Mouse (Mus musculus): ENCODE data around the gene Gdpd3.
"Not testable (repeated sequence)": the region's sequence is repeated elsewhere in the genome, so short reads cannot be mapped to it uniquely, and the experiment has no call there.

Gdpd3 gene

DNA sequence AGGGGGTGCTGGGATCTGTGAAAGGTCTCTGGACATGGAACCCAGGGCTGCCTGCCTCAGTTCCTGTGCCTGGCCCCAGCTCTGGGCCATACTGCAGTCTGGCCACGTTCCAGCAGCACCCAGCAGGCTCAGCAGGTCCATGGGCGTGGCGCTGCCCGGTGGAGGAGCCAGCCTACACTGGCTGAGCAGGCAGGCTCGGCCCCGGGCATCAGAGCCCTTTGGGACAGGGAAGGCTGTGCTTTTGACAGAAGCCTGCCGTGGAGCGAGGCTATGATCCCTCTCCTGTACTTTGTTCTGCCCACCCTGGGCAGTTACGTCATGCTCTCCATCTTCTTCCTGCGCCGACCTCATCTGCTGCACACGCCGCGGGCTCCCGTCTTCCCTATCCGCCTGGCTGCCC is at the start of gene Gdpd3:
Gene Gdpd3, plus strand, starts transcription at position 134 of the 400 bp plus-strand sequence.
- peak; percentile 55 to 65 for DNase-seq (ENCODE audit: low spot score in 2 of 2)

DNA sequence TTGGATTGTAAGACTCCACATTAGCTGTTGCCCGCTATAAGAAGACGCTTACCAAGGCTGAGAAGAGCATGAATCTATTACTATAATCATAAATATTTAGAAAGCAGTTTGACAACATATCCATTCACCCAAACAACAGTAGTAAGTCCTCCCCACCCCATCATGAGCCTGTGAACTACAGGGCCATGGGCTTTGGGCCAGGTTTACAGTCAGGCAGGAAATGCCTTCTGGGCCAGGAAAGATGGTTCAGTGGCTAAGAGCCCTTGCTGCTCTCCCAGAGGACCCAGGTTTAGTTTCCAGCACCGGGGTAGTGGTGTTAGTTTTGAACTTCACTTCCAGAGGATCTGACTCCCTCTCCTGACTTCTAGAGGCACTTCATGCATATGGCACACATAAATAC is 48.6 kb upstream of the Gdpd3 start:
- DNase-seq (ENCODE audit: low spot score in 2 of 2), result no peak

DNA sequence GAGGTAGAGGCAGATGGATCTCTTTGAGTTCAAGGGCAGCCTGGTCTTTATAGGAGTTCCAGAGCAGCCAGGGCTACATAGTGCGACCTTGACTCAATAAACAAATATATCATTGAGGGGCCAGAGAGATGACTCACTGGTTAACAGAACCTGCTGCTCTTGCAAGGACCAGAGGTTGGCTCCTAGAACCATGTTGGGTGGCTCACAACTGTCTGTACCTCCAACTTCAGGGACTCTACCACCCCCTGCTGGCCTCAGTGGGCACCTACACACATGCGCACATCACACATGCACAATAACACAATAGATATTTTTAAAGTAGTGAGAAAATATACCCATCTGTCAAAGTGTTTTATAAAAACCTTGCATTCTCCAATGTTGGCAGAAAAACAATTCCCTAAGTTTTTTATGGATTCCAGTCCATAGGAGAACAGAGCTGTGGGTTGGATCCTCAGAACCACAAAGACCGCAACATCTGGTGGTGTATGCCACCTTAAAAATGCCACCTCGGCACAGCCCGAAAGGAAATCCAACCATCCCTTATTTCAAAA is 47.3 kb upstream of the Gdpd3 start:
- no peak for DNase-seq (ENCODE audit: low spot score in 2 of 2)

DNA sequence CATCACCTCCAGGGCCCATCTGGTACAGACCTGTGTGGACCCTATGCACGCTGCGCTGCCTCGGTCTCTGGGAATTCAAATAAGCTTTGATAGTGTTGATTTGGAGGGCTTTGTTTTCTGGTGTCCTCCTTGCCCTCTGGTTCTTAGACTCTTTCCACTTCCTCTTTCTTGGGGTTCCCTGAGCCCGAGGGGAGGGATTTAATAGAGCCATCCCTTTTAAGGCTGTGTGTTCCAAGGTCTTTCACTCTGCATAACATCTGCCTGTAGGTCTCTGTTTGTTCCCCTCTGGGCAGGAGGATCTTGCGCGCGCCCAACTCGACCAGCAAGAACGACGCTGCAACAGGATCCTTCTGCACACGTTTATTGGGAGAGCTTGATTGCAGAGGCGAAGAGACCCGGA is 44.5 kb upstream of the Gdpd3 start:
- no peak for DNase-seq (ENCODE audit: low spot score in 2 of 2)

DNA sequence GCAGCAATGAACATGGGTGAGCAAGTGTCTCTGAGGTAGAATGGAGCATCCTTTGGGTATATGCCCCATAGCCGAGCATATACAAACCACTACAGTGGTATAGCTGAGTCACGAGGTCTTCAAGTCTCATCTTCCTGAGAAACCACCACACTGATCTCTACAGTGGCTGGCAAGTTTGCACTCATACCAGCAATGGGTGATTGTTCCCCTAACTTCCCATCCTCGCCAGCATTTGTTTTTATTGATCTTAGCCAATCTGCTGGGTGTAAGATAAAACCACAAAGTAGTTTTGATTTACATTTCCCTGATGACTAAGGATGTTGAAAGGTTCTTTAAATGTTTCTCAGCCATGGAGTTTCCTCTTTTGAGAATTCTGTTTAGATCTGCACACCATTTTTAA is 41.1 kb upstream of the Gdpd3 start:
- no peak for DNase-seq (ENCODE audit: low spot score in 2 of 2)

DNA sequence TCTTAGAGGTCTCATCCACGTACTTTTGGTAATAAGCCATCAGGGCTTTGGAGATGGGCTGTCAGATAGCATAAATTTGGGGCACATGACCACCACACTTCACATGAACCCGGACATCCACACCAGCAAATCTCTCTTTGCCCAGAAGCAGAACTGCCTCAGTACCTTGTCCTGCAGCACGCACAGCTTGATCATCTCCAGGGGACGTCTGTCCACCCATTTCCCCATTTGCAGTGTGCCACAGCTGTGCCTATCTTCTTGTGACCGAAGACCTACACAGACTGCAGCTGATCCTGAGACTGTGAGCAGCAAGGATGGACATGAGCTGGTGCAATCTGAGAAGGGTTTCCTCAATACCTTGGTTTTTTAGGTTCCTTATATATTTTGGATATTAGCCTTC is 40.5 kb upstream of the Gdpd3 start:
- DNase-seq (ENCODE audit: low spot score in 2 of 2), result no peak

DNA sequence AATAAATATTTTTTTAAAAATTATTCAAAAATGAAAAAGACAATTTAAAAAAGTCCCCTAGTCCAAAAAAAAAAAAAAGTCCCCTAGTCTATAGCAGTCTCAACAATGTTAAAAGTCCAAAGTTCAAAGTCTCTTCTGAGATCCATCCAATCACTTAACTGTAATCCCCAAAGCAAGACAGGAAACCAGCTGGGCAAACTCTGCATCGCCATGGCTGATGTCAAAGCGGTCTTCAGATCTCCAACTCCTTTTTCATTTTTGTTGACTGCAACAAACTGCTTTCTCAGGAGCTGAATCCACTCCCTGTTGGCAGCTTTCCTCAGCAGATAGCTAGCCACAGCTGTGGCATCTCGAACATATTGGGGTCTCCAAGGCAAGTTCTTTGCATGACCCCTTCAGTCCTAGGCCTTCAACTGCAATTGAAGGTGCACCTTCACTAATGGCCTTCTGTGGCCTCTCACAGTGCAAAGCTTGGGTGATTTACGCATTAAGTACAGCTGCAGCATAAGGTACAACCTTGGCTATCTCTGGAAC is 35.8 kb upstream of the Gdpd3 start:
- not testable (repeated sequence) for DNase-seq (ENCODE audit: low spot score in 2 of 2)

DNA sequence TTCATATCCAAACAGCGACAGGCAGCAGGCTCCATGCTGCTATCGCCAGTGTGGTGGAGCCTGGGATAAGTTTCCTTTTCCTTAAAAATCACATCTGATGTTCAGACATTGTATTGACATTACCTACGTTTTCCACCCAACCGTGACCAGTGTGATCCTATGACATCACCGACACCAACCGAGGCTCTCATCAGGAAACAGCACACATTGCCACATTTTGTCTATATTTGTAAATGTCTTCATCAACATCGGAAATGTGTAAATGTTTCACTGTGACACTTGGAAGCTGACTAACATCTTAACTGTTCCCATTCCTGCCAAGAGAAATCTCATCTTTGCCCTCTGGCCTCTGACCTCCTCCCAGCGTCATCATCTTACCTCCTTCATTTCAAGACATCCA is 30.0 kb upstream of the Gdpd3 start:
- no peak for DNase-seq (ENCODE audit: low spot score in 2 of 2)

DNA sequence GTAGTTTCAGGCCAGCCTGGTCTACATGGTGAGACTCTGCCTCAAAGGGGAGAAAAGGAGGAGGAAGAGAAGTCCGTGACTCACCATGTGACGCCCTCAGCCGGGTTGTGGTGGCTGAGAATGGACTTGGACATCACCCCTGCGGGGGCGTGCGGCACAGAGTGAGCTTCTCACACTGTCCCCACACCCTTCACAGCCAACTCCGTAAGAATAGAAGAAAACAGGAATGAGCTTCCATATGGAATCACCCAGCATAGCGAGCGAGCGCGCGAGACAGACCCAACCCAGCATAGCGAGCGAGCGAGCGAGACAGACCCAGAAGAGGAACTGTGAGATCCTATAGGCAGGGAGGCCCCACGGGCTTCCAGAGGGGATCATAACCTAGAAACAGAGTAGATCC is 26.6 kb upstream of the Gdpd3 start:
- no peak for DNase-seq (ENCODE audit: low spot score in 2 of 2)

DNA sequence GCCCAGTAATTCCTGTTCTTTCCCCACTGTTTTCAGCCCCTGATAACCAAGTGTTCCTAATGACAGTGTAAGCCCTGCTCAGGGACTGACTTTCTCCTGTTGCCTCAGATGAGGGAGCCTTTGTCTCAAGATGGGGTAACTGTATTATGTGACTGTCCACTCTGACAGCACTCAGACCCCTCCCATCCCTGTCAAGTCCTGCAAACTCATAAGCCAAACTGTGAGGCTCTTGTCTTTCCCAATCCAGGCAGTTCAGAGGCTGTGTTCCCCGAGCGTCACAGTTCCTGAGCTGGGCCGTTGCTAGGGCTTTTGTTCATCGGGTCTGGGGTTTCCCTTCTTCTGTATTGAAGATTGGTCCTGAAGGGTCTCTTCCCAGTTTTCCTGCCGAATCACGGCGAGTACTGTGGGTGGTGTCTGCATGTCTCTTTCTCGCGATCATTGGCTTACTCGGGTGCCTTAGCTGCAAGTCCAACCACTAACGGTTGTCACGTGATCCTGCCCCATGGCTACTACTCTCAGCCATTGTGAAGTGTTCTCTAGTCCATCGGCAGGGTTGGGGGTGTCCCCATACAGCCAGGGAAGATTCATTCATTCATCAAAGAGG is 25.9 kb upstream of the Gdpd3 start:
- DNase-seq (ENCODE audit: low spot score in 2 of 2), result no peak

DNA sequence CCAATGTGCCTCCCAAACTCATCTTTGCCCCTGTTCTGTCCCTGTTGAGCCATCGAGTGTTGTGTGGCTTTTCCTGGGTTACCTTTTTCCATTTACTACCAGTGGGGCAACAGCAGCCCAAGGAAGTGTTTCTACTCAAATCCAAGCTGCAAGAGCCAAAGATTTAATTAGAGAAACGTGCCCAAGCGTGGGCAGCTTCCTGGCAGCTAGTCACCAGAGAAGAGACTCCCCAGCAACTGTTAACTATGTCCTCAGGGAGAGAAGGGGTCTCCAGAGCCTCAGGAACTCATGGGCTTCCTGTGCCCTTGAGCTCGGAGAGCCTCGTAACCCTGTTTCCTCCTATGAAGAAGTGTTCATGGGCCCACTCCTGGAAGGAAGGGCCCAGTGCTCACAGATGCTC is 25.2 kb upstream of the Gdpd3 start:
- DNase-seq (ENCODE audit: low spot score in 2 of 2), result no peak

DNA sequence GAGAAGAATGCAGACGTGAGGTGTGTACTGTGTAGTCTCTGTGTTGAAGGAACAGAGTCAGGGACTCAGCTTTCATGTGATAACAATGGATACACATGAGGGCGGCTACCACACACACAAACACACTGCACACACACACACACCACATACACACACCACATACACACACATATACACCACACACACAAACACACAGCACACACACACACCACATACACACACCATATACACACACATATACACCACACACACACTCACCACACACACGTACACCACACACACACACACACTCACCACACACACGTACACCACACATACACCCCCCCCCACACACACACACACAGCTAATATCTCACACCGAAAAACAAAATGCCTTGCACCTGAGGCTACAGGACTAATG is 24.7 kb upstream of the Gdpd3 start:
- no peak for DNase-seq (ENCODE audit: low spot score in 2 of 2)

DNA sequence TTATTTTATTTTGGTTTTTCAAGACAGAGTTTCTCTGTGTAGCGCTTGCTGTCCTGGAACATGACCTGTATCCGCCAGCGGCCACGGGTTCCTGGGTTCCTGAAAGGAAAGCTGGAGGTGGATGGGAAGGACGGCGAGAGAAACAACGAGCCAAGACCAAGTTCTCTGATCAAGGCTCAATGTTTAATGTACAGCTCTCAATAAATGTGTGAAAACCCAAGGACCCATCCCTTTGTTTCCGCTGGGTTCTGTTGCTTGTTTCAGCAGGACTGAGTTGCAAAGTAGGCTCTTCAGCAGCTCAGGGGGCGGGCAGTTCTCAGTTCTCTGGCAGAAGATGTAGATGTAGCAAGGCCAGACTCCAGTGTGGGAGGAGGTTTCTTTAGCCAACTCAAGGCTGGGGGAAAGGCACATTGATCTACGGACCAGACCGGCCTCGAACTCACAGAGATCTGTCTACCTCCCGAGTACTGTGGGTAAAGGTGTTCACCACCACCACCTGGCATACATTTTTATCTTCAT is 24.1 kb upstream of the Gdpd3 start:
- no peak for DNase-seq (ENCODE audit: low spot score in 2 of 2)

DNA sequence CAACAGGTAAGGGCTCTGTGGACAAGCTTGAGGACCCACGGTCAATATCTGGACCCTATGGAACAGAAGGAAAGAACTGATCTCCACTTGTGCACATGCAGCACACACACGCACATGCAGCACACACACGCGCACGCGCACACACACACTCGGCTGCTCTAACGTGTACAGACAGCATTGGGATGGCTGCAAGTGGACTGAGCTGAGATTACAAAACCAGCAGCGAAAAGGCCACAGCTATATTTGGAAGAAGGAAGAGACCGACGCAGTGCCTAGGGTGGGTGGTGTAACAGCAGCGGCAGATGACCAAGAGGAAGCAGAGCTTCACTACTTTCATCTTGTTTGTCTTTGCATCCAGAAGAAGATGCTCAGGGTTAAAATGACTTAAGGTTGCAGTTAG is 20.1 kb upstream of the Gdpd3 start:
- DNase-seq (ENCODE audit: low spot score in 2 of 2), result no peak

DNA sequence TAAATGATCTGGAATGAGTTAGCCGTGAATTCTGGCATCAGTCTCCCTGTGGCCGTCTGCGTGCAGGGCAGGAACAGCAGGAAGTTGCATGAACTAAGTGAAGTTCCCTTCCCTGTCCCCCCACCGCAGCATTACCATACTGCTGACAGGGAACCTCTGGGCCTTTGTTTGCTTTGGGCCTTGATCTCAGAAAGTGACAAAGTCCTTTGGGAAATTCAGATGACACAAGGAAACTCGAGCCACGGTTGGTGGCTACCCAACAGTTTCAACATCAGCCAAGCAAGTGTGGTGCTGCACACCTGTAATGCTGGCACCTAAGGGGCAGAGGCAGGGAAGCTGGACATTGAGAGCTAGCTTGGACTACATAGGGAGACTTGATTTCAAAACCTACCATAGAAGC is 19.3 kb upstream of the Gdpd3 start:
- DNase-seq (ENCODE audit: low spot score in 2 of 2), result no peak

DNA sequence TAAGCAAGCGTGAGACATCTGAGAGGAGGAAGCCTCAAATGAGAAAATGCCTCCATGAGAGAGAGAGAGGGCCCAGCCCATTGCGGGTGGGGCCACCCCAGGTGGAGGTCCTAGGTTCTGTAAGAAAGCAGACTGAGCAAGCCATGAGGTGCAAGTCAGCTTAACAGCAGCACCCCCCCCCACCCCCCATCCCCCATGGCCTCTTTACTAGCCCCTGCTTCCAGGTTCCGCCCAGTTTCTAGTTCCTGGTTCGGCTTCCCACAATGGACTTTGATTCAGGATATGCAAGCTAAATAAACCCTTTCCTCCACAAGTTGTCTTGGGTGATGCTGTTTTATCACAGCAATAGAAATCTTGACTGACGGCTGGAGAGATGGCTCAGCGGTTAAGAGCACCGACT is 17.3 kb upstream of the Gdpd3 start:
- no peak for DNase-seq (ENCODE audit: low spot score in 2 of 2)

DNA sequence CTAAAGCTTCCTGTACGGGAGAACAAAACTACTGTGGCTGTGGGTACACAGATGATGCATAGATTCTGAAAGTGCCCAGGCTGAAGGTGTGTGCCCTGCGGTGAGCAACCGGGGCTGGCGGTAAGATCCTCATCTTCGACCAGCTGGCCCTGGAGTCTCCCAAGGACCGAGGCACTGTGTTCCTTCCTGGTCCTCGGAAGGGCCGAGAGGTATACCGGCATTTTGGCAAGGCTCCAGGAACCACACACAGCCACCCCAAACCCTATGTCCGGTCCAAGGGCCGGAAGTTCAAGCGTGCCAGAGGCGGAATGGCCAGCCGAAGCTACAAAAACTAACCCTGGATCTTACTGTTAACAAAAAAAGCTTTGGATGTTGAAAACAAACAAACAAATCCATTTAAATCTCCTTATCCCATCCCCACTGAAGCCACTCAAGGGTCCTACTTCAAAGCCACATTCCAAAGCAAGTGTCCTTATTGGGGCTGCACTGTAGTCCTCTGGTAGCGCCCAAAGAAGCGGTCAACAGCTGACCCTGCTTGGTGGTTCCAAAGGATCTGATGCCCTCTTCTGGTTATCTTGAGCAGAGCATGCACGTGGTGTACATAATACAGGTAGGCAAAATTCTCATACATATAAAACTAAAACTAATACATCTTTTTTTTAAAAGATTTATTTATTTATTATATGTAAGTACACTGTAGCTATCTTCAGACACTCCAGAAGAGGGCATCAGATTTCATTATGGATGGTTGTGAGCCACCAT is 16.4 kb upstream of the Gdpd3 start:
- no peak for DNase-seq (ENCODE audit: low spot score in 2 of 2)

DNA sequence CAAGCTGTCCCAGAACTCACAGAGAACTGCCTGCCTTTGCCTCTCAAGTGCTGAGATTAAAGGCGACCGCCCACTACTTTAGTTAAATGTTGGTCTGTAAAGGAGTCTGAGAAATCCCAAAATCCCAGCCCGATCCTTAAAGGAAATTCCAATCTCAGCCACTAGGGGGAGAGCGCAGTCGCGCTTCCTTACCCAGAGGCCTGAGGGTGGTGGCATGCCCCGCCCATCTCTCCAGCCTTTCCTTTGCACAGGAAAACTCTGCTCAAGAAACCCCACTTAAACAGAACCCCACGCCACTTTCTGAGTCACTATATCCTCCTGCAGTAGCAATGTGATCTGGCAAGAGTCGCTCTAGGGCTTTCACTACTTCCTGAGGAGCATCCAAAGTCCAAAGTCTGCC is 11.3 kb upstream of the Gdpd3 start:
- peak; percentile 73 to 75 for DNase-seq (ENCODE audit: low spot score in 2 of 2)

DNA sequence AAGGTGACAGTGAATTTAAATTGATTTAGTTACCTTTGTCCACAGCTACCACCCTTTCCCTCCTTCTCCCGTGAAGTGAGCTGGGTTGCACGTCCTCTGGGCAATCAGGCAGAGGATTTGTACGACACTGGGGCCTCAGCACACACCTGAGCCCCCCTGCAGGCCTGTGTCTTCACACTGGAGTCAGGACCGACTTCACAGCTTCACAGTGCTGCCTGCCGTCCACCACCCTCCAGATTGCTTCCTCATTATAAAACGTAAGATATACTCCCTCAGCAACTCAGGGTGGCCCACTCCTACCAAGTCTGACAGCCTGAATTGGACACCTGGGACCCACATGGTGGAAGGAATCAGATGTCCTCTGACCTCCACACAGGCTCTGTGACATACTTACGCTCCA is 7.6 kb upstream of the Gdpd3 start:
- no peak for DNase-seq (ENCODE audit: low spot score in 2 of 2)

DNA sequence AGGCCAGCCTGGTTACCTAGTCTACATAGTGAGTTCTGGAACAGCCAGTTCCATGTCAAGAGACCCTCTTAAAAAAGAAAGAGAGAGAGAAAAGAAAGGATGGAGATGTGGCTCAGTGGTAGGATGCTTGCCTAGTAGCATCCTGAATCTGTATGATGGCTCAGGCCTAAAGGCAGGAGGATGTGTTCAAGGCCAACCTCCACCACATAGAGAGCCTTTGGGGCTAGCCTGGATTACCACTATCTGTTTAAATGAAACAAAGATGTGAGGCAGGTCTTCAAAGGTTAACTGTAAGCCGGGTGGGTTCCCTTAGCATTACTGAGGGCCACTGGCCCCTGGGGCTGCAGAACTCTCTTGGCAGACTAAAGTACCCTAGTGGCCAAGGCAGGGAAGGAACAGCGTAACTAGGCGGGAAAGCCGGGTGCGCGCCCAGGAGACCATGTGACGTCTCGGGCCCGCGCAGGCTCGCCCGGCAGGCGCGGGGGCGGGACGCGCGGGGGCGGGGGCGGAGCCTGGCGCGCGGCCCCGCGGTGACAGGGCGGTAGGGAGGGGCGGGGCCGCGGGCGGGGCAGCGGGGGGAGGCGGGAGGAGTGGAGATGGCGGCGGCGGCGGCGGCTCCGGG is 7.0 kb upstream of the Gdpd3 start, which contains the start of gene Mapk3:
Gene Mapk3, plus strand, starts transcription at position 552 of the 622 bp plus-strand sequence.
- peak; percentile 81 to 89 for DNase-seq (ENCODE audit: low spot score in 2 of 2)

DNA sequence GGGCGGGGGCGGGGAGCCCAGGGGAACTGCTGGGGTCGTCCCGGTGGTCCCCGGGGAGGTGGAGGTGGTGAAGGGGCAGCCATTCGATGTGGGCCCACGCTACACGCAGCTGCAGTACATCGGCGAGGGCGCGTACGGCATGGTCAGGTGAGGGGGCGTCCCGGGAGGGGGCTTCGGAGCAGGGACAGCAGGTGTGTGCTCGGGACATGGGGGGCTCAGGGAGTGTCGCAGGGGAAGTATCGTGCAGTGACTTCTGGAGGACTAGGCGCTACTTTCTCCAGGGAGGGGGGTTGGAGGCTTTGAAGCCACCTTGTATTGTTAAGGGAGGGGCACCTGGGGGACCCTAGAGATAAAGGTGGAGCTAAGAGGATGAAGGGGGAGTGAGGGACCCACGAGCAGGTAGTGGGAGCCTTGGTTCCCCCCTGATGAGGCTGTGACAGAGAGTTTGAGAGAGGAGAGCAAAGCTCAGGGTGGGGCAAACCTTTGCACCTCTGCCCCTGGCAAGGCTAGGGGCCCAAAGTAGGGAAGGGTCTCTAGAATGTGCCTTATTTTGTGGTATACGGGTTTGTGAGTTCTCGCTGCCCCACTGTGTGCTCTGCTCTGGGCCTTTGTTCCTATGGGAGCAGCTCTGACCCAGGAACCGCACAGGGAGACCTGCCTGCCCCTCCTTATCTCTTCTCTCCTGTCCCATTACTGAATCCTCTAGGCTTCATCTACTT is 6.3 kb upstream of the Gdpd3 start:
- no peak for DNase-seq (ENCODE audit: low spot score in 2 of 2)

DNA sequence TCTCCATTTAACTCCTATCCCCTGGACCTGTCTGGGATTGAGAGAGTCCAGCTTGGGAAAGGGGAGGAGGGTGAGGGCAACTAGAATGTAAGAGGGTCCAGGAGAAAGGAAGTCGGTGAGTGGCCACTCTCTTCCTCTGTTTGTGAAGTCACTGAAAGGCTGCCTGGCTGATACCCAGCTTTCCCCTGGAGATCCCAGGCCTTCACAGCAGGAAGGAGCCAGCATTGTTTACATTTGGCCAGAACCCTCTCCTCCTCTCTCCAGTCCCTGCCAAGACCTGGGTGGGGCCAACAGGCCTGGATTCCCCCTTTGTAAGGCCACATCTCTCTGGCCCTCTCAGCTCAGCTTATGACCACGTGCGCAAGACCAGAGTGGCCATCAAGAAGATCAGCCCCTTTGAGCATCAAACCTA is 5.7 kb upstream of the Gdpd3 start:
- DNase-seq (ENCODE audit: low spot score in 2 of 2), result peak; percentile 67 to 82

All from urinary bladder, postnatal 36 days (tissue).